Mouse (Mus musculus) Patski (cell line): ENCODE results near the gene Cd37. TPM values are rescaled to one million over a fixed set of nuclear protein-coding genes. Genes with fewer than 3 reads are reported as not detected.
A peak's percentile ranks its signal among the peaks of the same experiment; 100 is the strongest.

Experiments
- ATAC-seq: fragments of 100-300 bp; one replicate; pipeline ENCODE4 v1.8.0; 2021
- CTCF ChIA-PET: fragments of 350-600 bp; sonication (Branson Sonifier 250); formaldehyde crosslinking; loops from one replicate; lab custom pipeline; 2022; ENCODE audit warnings: inconsistent platforms; lab: Charles Lee
- POLR2A ChIA-PET: fragments of 350-600 bp; sonication (Branson Sonifier 250); formaldehyde crosslinking; loops from one replicate; lab custom pipeline; 2022; ENCODE audit warnings: antibody characterized with exemption, inconsistent platforms; lab: Charles Lee
- DNase-seq: peaks from one replicate; pipeline ENCODE4 v3.0.0-alpha.2; 2011; ENCODE audit warnings: low read depth, low spot score
- H3K27me3 ChIP-seq: fragments of 371-371 bp; one replicate; pipeline ENCODE4 v1.5.1; 2021
- CTCF ChIP-seq: fragments of 100-300 bp; IDR thresholded peaks from one replicate; pipeline ENCODE4 v1.5.1; 2021
- in situ Hi-C: fragments of 300-500 bp; cut with MboI; formaldehyde crosslinking; loops from 3 replicates; pipeline ENCODE4 v1.11.1; 2018; ENCODE audit warnings: low pct_unique_long_range_greater_than_20kb, mixed read lengths
- polyA plus RNA-seq: library from polyadenylated mRNA; unstranded; gene quantifications from one replicate; pipeline ENCODE4 v1.2.3, GENCODE M21; 2021

Cd37 gene
- polyA plus RNA-seq, 1 experiment from 2014 or later: 0.81 TPM

DNA sequence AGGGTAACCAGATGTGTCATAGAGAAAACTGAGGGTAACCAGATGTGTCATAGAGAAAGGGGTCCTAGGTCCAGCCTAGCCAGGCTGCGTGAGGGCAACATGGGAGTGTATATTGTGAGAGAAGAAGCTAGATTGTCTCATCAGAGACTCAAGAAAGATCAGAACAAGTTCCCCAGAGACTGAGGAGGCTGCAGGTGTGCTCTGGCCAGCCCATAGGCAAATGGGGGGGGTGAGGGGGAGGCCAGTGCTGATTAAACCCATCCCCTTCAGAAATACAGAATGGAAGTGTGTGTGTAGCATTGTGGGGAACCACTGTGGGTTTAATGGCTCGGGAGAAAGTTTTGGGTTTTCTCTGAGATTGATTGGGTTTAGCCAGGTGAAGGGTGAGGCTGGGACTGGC, 17.2 kb downstream of the Cd37 start:
- no peak for TF ChIP-seq CTCF
- ATAC-seq: no peak
- ChIA-PET POLR2A (no interaction called here), CTCF (no interaction called here)
- DNase-seq: no peak
- no peaks in the 10 kb centered on the region for H3K27me3 ChIP-seq
- in situ Hi-C loops: no loop called here

- peak; percentile 33 for ATAC-seq
- CTCF ChIA-PET: no interaction called here
- POLR2A ChIA-PET: no interaction called here
These were observed 22.3 kb downstream of the Cd37 start for GRCm38 (mm10) chr7:45216442-45217183.

DNA sequence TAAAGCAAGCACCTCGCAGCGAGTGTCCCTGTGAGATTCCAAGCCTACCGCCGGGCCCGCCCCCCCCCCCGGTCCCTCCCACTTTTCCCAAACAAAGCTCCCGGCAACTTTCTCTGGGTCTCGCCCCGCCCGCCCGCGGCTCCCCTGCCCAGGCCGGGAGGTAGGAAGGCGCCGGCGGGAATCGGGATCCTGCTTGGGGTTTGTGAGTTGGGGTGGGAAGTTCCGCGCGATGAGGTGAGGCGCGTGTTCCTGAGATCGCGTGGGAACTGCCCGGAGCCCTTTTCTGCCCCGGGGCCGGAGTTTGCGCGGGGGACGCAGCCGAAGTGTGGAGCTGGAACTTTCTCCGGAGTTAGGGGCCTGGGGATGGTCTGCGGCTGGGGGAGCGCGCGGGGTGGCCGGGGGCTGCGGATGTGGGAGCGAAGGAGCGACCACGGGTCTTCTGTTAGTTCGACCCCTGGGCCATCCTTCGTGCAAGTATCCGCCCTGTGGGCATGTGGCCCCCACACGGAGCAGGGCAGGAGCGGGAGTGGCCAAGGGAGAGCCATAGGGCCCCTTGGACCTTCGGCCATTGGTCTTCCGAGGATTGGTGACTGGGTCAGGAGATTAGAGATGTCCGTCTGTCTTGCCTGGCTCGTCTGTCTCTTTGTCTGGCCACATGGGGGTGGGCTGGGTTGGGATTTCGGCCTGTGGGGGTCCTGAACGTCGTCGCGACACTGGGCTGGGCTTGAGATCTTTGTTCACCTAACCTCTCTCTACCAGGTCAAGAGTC, 23.1 kb downstream of the Cd37 start, which contains the start of gene Tead2:
TSS of gene Tead2 (plus strand) at position 81 of the 769 bp plus-strand sequence.
- TF ChIP-seq CTCF: no peak
- ChIA-PET CTCF (no interaction called here), POLR2A (interaction anchor here (0.6 kb wide), 2 partner anchors 17 to 179 kb away, joined by 3 read pairs; no protein-coding TSS in a partner anchor)
- no peaks in the 10 kb centered on the region for H3K27me3 ChIP-seq
- no peak for DNase-seq
- ATAC-seq: peak; percentile 55
- in situ Hi-C loops: no loop called here

More at GRCm38 (mm10) chr7:45216442-45217183, 22.3 kb downstream of the Cd37 start:
- H3K27me3 ChIP-seq: no peaks in the 10 kb centered on the region
- no peak for DNase-seq
- in situ Hi-C loops: no loop called here
- TF ChIP-seq CTCF: no peak

DNA sequence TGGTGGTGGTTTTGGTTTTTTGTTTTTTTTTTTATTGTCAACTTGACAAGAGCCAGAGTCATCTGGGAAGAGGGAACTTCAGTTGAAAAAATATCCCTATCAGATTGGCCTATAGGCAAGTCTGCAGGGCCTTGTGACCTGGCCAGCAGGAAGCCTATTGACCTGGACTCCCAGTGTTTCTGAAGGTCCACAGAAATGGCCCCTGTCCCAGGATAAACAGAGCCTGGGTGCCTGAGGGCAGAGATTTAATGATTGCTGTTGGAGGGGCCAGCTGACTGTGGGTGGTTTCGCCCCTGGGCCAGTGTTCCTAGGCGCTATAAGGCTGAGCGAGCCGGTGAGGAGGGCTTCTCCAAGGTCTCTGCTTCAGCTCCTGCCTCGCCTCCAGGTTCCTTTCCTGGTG, 25.2 kb downstream of the Cd37 start:
- CTCF ChIA-PET: no interaction called here

GRCm38 (mm10) chr7:45212356-45212755, 26.6 kb downstream of the Cd37 start:
- CTCF ChIA-PET: no interaction called here
- DNase-seq: no peak
- in situ Hi-C loops: no loop called here
- no peak for ATAC-seq
- peaks cover 5% of the 10 kb centered on the region for H3K27me3 ChIP-seq
- no peak for TF ChIP-seq CTCF
- POLR2A ChIA-PET: no interaction called here

More for the DNA sequence above, 25.2 kb downstream of the Cd37 start:
- DNase-seq (no peak), ATAC-seq (no peak)
- peaks cover 5% of the 10 kb centered on the region for H3K27me3 ChIP-seq
- POLR2A ChIA-PET: no interaction called here
- TF ChIP-seq CTCF: no peak
- in situ Hi-C loops: no loop called here

- POLR2A ChIA-PET: no interaction called here
- no peak for TF ChIP-seq CTCF
These were observed 27.1 kb downstream of the Cd37 start, which contains the start of gene Dkkl1 for GRCm38 (mm10) chr7:45211851-45212251. TSS of gene Dkkl1 (minus strand) at chr7:45212147.

DNA sequence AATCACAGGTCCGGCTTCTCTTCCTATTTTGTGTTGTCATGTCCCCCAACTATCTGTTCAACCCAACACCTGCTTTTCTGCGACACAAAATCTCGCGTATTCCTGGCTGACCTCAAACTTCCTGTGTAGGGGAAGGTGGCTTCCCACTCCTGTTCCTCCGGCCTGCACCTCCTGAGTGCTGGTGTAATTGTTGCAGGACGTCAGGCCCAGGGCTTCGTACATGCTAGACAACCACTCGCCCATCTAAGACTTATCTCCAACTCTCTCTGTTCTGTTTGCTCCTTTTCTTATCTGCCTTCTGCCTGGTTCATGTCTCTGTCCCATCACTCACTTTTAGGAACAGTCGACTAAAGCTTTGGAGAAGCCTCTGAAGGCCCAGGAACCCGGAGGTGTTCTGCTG, 27.8 kb downstream of the Cd37 start:
- no peak for DNase-seq
- CTCF ChIA-PET: no interaction called here
- no peak for ATAC-seq
- in situ Hi-C loops: no loop called here
- POLR2A ChIA-PET: no interaction called here
- peaks cover 5% of the 10 kb centered on the region for H3K27me3 ChIP-seq
- TF ChIP-seq CTCF: no peak

More at GRCm38 (mm10) chr7:45211851-45212251, 27.1 kb downstream of the Cd37 start, which contains the start of gene Dkkl1:
- ATAC-seq: no peak
- in situ Hi-C loops: no loop called here
- CTCF ChIA-PET: no interaction called here
- peaks cover 5% of the 10 kb centered on the region for H3K27me3 ChIP-seq
- no peak for DNase-seq

- ATAC-seq (no peak), DNase-seq (no peak)
- CTCF ChIA-PET: no interaction called here
- H3K27me3 ChIP-seq: peaks cover 14% of the 10 kb centered on the region
- in situ Hi-C loops: no loop called here
- no peak for TF ChIP-seq CTCF
- POLR2A ChIA-PET: no interaction called here
These were observed 30.7 kb downstream of the Cd37 start for GRCm38 (mm10) chr7:45208260-45208659.

DNA sequence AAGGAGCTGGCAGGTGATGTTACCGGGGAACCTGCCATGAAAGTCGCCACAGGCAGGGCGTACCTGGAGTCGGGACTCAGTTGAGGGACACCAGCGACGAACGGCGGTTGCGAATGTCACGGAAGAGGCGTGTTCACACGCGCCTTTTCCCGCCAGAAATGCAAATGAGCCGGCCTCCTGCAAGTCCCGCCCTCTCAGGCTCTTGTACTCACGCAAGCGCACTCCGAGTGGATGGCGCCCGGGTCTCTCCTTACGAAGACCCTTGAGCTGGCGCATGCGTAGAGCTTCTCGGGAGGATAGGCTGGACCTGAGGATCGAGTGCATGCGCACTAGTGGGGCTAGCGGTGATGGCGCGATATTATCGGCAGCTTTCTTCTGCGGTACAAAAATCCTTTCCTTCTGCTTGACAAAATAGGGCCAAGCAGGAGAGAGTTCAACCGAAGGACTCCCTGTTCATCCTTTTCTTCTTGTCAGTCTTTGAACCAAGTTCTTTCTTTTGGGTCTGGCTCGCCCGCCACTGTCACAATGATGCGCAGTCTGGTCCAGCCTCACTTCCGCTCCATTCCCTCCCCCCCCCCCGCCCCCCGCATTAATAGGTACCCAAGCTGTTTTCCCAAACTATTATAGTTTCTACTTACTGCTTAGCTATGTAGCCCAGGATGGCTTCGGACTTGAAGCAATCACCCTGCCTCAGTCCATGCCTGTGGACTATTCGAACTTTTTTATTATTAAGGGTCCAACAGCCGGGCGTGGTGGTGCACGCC, 34.4 kb downstream of the Cd37 start, which contains the start of gene Ccdc155:
TSS of gene Ccdc155 (minus strand) at position 513 of the 764 bp plus-strand sequence.
- DNase-seq (no peak), ATAC-seq (peak; percentile 12)
- in situ Hi-C loops: no loop called here
- ChIA-PET CTCF (interaction anchor here (0.8 kb wide), 1 partner anchor 42 kb away, joined by 4 read pairs; no protein-coding TSS in a partner anchor), POLR2A (interaction anchor here (0.7 kb wide), 1 partner anchor 49 kb away, joined by 3 read pairs; no protein-coding TSS in a partner anchor)
- peaks cover 19% of the 10 kb centered on the region for H3K27me3 ChIP-seq
- no peak for TF ChIP-seq CTCF

DNA sequence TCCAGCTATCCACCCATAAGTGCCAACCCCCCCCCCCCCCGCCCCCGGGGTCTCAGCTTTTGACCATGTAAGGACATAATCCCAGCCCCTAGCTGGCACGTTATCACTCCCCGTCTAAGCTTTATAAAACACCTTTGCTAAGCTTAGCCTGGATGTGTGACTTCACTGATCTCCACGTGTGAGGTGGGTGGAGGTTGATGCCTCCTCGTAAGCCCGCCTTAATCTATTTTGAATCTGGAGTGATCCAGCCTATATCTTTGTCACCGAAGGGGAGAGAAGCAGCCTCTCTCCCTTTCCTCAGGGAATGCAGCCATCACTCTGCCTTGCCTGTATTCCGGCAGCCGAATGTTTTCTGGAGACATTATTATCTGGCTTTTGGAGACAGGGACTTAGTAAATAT, 36.3 kb downstream of the Cd37 start:
- no peak for TF ChIP-seq CTCF
- ATAC-seq (no peak), DNase-seq (no peak)
- H3K27me3 ChIP-seq: peaks cover 19% of the 10 kb centered on the region
- in situ Hi-C loops: no loop called here
- POLR2A ChIA-PET: no interaction called here
- CTCF ChIA-PET: interaction anchor here (1.0 kb wide), 1 partner anchor 41 kb away, joined by 3 read pairs; no protein-coding TSS in a partner anchor
